Mouse (Mus musculus) liver, postnatal 0 days (tissue): ENCODE measurements at regions not wholly inside any gene's neighbourhood (a gene's known extent, or its start where the extent isn't known, plus 50 kb on each side); places are given as distances from the start of the nearest gene placed in this dataset.

Experiments used
- CTCF ChIP-seq: sonication (generic); IDR thresholded peaks from 2 replicates; pipeline ENCODE4 v1.5.1; 2016; ENCODE audit warnings: antibody characterized with exemption, low read depth
- EP300 ChIP-seq: IDR thresholded peaks from 2 replicates; pipeline ENCODE4 v1.6.1; 2016; ENCODE audit warnings: antibody characterized with exemption, low read depth, mild to moderate bottlenecking

DNA sequence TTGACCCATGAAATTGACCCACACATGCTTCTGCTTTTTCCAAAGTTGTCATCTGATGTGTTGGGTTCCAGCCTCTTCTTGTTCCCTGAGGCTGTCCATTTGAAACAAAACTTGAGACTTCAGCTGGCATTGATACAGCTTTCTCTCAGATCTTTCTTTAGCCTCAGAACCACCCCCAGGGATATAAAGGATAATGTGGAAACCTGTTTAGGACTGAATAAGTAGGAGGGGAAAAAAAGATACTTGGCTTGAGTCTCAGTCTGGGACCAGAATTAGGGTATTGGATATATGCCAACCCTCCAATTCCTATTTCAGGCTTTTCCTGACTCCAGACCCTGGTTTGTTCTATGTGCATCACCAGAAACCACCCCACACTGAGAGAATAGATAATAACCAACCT lies 579.7 kb upstream of the Camk1g start:
- TF ChIP-seq CTCF (no peak), EP300 (no peak)
